Mouse (Mus musculus): ENCODE data around the gene Vmn2r45.
"Not testable (repeated sequence)": the region's sequence is repeated elsewhere in the genome, so short reads cannot be mapped to it uniquely, and the experiment has no call there.

The Vmn2r45 gene

DNA sequence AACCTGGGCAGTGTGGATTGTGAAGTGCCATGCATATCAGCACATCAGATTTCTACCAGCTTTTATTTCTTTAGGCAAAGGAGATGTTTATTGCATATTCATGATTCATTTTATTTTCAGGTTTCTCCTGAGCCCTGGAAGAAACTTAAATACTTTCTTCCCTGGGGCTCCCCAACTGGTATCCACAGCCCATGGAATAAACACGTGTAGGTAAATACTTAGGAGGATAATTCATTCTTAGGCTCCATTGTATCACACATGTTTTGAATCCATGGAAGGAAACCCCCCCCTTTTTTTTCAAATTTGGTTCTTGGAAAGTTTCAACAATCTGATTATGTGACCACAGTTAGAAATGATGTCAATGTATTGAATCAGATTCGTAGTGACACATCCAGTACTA is at the start of gene Vmn2r45:
Vmn2r45 (minus strand) TSS at position 101 of the 400 bp plus-strand sequence.
- DNase-seq (ENCODE audit: low read depth, low spot score), result not testable (repeated sequence)
